Mouse (Mus musculus) layer of hippocampus, adult 2 months (tissue): ENCODE data around the gene Med1. TPM values are rescaled to one million over a fixed set of nuclear protein-coding genes. Genes with fewer than 3 reads are reported as not detected.
"Not testable (repeated sequence)": the region's sequence is repeated elsewhere in the genome, so short reads cannot be mapped to it uniquely, and the experiment has no call there.

Source experiments
- DNase-seq, 2 experiments: peaks; one replicate each; pipeline ENCODE4 v3.0.0; 2022; ENCODE audit warnings: low spot score in 2 of 2
- H3K27ac ChIP-seq: fragments of 200-600 bp; 2 replicates; pipeline ENCODE4 v1.8.1; 2022
- H3K4me3 ChIP-seq: fragments of 200-600 bp; 2 replicates; pipeline ENCODE4 v1.8.1; 2022; ENCODE audit warnings: mild to moderate bottlenecking
- CTCF ChIP-seq: fragments of 200-600 bp; conservative IDR thresholded peaks from 2 replicates; pipeline ENCODE4 v1.8.1; 2022; ENCODE audit warnings: antibody characterized with exemption, mild to moderate bottlenecking, moderate library complexity
- long read RNA-seq, 2 experiments: library from polyadenylated mRNA; stranded (forward); transcript quantifications; one replicate each; pipeline ENCODE4 v2.0.0; 2021; ENCODE audit warnings: borderline mapping rate in 2 of 2
- total RNA-seq, 2 experiments: library from RNA; stranded (reverse); gene quantifications; 2 replicates each; pipeline ENCODE4 v1.2.3; 2021

Gene Med1
- total RNA-seq = 10 to 100 TPM; 53.4 to 54.5 TPM
- long read RNA-seq, experiment 1, full-length matches to known transcripts = 2 of 8 reads
- long read RNA-seq, experiment 1, partial matches to known transcripts = 0 of 8 reads
- long read RNA-seq, experiment 1, other reads (novel, unspliced or antisense) = 6 of 8 reads
- long read RNA-seq, experiment 2, partial matches to known transcripts = 1 of 7 reads
- long read RNA-seq, experiment 2, other reads (novel, unspliced or antisense) = 3 of 7 reads

DNA sequence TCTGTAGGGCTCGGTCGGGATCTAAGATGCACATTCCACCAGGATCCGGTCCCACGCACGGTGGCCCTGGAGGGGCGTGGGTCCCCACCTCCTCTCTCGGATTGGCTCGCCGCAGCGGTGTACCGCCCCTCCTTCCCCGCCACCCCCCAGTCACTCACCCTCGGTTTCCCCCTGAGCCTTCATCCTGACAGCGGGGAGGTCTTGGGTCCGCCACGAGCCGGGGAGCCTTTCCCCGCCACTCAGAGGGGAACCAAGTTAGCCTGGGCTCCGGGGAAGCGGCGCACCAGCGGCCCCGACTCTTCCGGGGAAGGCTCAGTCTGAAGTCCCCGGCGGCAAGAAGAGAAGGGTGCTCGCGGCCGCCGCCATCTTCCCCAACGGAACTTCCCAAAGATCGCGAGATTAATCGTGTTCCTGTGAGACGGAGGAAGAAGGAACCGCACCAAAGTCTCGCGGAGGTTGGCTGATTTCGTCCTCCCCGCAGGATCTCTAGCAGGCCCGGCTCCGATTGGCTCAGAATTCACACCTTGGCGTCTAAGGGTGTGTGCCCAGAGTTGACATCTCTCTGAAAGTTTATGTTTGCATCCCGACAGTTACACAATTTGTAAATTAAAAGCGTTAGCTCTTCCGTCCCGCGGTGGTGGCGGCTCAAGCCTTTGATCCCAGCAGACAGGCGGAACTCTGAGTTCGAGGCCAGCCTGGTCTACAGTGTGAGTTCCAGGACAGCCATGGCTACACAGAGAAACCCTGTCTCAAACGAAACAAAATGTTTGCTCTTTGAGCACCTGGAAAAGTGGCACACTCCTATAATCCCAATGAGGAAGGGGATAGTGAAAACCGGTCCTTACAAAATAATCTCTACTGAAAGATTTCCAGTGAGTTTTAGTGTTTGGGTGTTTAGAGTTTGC is at the start of gene Med1:
TSS of gene Med1 (minus strand) at position 393 of the 905 bp plus-strand sequence.
- no peak for TF ChIP-seq CTCF

DNA sequence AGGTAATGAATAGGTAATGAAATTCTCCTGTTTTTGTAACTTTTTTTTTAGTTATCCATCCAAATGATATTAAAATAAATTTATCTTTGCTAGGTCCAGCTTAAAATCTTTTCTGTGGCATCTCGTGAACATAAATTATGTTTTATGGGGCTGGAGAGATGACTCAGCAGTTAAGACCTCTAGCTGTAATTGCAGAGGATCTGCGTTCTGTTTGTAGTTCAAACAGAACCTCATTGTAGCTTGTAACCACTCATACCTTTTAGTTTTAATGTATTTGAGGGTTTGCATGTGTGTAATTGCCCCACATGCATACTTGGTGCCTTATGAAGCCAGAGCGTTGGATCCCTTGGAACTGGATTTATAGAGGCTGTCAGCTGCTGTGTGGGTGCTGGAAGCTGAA is 45.9 kb upstream of the Med1 start:
- DNase-seq = no peak
- Histone ChIP-seq H3K4me3 (no peak overlapping the region), H3K27ac (no peak overlapping the region)
- TF ChIP-seq CTCF = no peak

More for the DNA sequence above, at the start of gene Med1:
- peak; percentile 91 to 93 for DNase-seq
- Histone ChIP-seq H3K4me3 (peak within 1 kb of the TSS; percentile 93), H3K27ac (peak within 1 kb of the TSS; percentile 93)

DNA sequence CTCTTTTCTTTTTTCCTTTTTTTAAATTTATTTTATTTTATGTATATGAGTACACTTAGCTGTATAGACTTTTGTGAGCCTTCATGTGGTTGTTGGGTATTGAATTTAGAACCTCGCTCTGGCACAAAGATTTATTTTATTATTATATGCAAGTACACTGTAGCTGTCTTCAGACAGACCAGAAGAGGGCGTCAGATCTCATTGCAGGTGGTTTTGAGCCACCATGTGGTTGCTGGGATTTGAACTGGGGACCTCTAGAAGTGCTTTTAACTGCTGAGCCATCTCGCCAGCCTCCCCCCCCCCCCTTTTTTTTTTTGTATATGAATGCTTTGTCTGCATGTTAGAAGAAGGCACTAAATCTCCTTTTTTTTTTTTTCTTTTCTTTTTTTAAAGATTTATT is 45.3 kb upstream of the Med1 start:
- no peak overlapping the region for H3K4me3 ChIP-seq
- H3K27ac ChIP-seq = no peak overlapping the region
- DNase-seq = no peak
- TF ChIP-seq CTCF = peak; percentile 30

DNA sequence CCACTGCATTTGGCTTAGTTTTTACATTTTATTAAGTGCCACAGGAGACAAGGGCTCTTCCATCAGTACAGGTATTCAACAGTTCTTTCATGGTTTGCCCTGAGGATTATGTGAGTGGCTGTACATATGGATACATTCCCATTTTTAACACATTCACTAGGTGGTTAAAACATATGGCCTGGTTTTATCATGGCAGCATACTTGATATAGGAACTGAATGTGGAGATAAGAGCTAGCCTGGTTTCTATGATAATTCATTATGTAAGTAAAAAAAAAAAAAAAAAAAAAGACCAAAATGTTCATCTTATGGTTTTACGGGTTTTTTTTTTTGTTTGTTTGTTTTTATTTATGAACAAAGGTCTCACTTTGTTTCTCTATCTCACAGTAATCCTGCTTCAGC is 33.3 kb upstream of the Med1 start:
- H3K27ac ChIP-seq = no peak overlapping the region

DNA sequence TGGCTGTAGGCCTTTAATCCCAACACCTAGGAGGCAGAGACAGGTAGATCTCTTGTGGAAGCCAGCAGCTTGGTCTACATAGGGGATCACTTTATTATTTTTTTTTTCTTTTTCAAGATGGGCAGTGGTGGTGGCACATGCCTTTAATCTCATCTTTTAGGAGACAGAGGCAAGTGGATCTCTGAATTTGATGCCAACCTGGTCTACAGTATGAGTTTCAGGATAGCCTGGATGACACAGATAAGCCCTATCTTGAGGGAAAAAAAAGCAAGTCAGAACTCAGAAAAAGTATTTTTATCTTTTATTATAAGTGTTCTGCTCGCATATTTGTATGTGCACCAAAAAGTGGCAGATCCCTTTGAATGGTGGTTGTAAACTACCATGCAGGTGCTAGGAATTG is 20.2 kb upstream of the Med1 start:
- no peak for TF ChIP-seq CTCF
- no peak overlapping the region for H3K4me3 ChIP-seq
- no peak overlapping the region for H3K27ac ChIP-seq
- no peak for DNase-seq

More for the DNA sequence above, 33.3 kb upstream of the Med1 start:
- DNase-seq = no peak
- TF ChIP-seq CTCF = no peak
- no peak overlapping the region for H3K4me3 ChIP-seq

DNA sequence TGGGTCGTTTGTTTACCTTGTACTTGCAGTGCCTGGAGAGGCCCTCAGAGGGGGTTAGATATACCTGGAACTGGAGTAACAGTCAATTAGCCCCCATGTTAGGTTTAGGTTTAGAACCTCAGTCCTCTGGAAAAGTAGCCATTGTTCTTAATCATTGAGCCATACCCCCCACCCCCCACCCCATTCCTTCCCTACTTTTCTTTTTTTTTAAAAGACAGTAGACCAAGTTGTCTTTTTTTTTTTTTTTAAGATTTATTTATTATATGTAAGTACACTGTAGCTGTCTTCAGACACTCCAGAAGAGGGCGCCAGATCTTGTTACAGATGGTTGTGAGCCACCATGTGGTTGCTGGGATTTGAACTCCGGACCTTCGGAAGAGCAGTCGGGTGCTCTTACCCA is 16.6 kb upstream of the Med1 start:
- not testable (repeated sequence) for H3K4me3 ChIP-seq, H3K27ac ChIP-seq, DNase-seq
- TF ChIP-seq CTCF = peak; percentile 23; the same call in 1 of the 2 replicates

DNA sequence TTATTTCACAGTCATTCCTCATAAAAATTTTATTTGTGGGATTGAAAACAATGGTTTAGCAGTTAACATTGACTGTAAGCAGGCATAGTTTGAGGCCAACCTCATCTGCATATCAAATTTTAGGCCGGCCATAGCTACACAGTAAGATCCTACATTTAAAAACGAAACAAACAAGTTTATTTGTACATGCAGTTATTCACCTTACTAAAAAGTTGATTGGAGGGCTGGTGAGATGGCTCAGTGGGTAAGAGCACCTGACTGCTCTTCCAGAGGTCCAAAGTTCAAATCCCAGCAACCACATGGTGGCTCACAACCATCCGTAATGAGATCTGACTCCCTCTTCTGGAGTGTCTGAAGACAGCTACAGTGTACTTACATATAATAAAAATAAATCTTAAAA is 13.2 kb upstream of the Med1 start:
- H3K27ac ChIP-seq, H3K4me3 ChIP-seq, DNase-seq: not testable (repeated sequence)

DNA sequence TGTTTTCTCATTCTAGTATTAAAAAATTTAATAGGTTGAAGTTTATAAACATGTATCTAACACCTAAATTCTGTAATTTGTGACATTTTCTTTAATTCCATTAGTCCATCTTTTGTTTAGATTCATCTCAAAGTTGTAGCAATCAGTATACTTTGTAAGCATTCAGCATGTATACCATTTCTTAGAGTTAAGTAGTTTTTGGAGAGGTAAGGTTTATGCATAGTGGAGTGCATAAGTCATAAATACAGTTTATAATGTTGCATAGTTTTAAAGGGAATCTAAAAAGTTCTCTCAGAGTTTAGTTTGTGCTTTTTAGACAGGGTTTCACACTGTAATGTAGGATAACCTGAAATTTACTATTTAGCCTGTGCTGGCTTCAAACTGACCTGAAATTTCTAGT is 12.4 kb upstream of the Med1 start:
- peak overlapping the region; percentile 92 for H3K4me3 ChIP-seq
- DNase-seq = no peak

DNA sequence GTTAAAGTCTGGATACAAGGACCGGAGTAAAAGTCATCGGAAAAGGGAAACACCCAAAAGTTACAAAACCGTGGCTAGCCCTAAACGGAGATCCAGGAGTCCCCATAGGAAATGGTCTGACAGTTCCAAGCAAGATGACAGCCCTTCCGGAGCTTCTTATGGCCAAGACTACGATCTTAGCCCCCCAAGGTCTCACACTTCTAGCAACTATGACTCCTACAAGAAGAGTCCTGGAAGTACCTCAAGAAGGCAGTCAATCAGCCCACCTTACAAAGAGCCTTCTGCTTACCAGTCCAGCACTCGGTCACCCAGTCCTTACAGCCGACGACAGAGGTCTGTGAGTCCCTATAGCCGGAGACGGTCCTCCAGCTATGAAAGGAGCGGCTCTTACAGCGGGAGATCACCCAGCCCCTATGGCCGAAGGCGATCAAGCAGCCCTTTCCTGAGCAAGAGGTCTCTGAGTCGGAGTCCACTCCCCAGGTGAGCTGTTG is 10.9 kb upstream of the Med1 start:
- TF ChIP-seq CTCF = no peak
- DNase-seq = peak in 1 of 2 experiments; percentile 7
- H3K4me3 ChIP-seq = peak overlapping the region; percentile 92
- H3K27ac ChIP-seq = peak overlapping the region; percentile 98

More for the DNA sequence above, 12.4 kb upstream of the Med1 start:
- TF ChIP-seq CTCF = no peak
- H3K27ac ChIP-seq = no peak overlapping the region

DNA sequence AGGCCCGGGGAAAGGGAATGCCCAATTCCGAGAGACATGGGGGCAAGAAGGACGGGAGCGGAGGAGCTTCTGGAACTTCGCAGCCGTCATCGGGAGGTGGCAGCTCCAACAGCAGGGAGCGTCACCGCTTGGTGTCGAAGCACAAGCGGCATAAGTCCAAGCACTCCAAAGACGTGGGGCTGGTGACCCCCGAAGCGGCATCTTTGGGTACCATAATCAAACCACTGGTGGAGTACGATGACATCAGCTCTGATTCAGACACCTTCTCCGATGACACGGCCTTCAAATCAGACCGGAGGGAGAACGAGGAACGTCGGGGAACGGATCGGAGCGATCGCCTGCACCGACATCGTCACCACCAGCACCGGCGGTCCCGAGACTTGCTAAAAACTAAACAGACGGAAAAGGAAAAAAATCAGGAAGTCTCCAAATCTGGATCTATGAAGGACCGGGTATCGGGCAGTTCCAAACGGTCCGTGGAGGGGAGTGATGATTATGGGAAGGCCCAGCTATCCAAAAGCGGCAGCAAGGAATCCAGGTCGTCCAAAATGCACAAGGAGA is 10.3 kb upstream of the Med1 start:
- Histone ChIP-seq H3K4me3 (peak overlapping the region; percentile 92), H3K27ac (peak overlapping the region; percentile 98)
- TF ChIP-seq CTCF = no peak; the same call in 1 of the 2 replicates
- peak; percentile 19 for DNase-seq

DNA sequence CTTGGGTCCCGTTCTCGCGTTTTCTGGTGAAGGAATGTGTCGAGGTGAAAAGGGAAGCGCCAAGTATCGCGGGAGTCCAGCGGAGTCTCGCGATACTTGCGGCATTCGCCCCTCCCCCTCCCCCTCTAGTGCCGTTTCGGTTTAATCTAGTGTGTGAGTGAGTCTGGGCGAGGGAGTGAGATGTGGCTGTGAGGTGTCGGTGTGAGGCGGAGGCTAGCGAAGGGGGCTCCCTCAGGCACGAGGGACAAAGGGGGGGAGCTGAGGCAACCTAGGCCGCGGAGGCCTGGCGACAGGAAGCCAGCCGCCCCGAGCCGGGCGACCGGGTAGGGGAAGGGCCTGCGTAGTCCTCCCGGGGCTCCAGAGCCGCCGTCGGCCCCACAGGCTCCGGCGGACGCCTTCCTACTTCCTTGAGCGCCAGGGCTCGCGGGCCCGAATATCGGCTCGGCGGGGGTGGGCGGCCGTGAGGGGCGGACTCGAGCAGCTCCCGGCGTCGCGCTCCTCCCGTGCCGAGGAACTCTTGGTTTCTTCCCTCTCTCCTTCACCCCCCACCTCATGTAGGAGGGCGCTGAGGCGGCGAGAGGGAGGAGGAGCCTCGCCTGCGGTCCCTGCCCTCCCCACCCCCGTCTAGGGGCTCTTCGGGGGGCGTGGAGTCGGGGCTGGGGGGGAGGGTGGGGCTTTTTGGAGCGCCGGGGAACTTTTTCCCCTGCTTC is 9.7 kb upstream of the Med1 start, which contains the start of gene Cdk12:
TSS of gene Cdk12 (plus strand) at position 419 of the 710 bp plus-strand sequence.
- DNase-seq = peak; percentile 95
- H3K4me3 ChIP-seq = peak within 1 kb of the TSS; percentile 92

More for the DNA sequence above, 9.7 kb upstream of the Med1 start, which contains the start of gene Cdk12:
- peak within 1 kb of the TSS; percentile 98 for H3K27ac ChIP-seq
- no peak for TF ChIP-seq CTCF
